Mouse (Mus musculus) small intestine, adult 2 months (tissue): ENCODE results near the gene Olfr885. TPM values are rescaled to one million over a fixed set of nuclear protein-coding genes. Genes with fewer than 3 reads are reported as not detected.

Source experiments
- H3K27ac ChIP-seq: fragments of 200-500 bp; 2 replicates; pipeline ENCODE4 v1.5.1; 2012; ENCODE audit warnings: low read depth, low read length, control low read depth, inconsistent platforms; ENCODE audit not compliant: insufficient read depth
- H3K27me3 ChIP-seq: fragments of 200-500 bp; 2 replicates; pipeline ENCODE4 v1.6.1; 2012; ENCODE audit warnings: mild to moderate bottlenecking, moderate library complexity, low read length, inconsistent platforms; ENCODE audit not compliant: control insufficient read depth, insufficient read depth
- H3K36me3 ChIP-seq: fragments of 200-500 bp; 2 replicates; pipeline ENCODE4 v1.6.1; 2012; ENCODE audit warnings: mild to moderate bottlenecking, low read length, control low read depth, inconsistent platforms; ENCODE audit not compliant: control insufficient read depth, insufficient read depth
- H3K4me1 ChIP-seq: fragments of 200-500 bp; 2 replicates; pipeline ENCODE4 v1.6.1; 2012; ENCODE audit warnings: low read length, inconsistent platforms, mixed read lengths; ENCODE audit not compliant: control insufficient read depth, insufficient read depth, insufficient read length
- H3K4me3 ChIP-seq: fragments of 200-500 bp; 2 replicates; pipeline ENCODE4 v1.5.1; 2012; ENCODE audit warnings: low read depth, mild to moderate bottlenecking, control low read depth, inconsistent platforms, low read length, moderate library complexity
- CTCF ChIP-seq: fragments of 200-500 bp; IDR thresholded peaks from 2 replicates; pipeline ENCODE4 v1.5.1; 2012; ENCODE audit warnings: low read depth, mild to moderate bottlenecking, control low read depth, inconsistent platforms, low read length, moderate library complexity, mixed read lengths; ENCODE audit not compliant: insufficient replicate concordance, insufficient read length; ENCODE audit errors: extremely low read depth
- POLR2A ChIP-seq: fragments of 200-500 bp; IDR thresholded peaks from 2 replicates; pipeline ENCODE4 v1.6.1; 2012; ENCODE audit warnings: low read depth, mild to moderate bottlenecking, control low read depth, inconsistent platforms, low read length, moderate library complexity
- WGBS: fragments of 180-500 bp; shearing (Covaris S2); methylation state at CpG from one replicate; pipeline ENCODE4 v1.1.7; 2018; 5-methylcytosine and 5-hydroxymethylcytosine counted together
- polyA plus RNA-seq: library from polyadenylated mRNA; depleted of rRNA; stranded (reverse); fragments of >200 nt; gene quantifications from 2 replicates; pipeline ENCODE4 v1.2.3, GENCODE M21; 2012; rRNA removed

The Olfr885 gene
- not detected in 2 replicates for polyA plus RNA-seq

GRCm38 (mm10) chr9:38061022-38061421, at the start of gene Olfr885:
Olfr885 (plus strand) TSS chr9:38061322.
- no peaks in the 10 kb centered on the region for H3K36me3 ChIP-seq
- no peaks in the 10 kb centered on the region for H3K4me1 ChIP-seq
- no peaks in the 10 kb centered on the region for H3K27me3 ChIP-seq
- 81% methylated on average over 3 of the region's 3 CpGs for WGBS
- H3K4me3 ChIP-seq: no peak within 1 kb of the TSS
- no peak for TF ChIP-seq CTCF
- TF ChIP-seq POLR2A: no peak
- no peak within 1 kb of the TSS for H3K27ac ChIP-seq

GRCm38 (mm10) chr9:38025508-38025907, 35.6 kb upstream of the Olfr885 start, which contains the start of gene Olfr883:
Olfr883 (plus strand) TSS chr9:38025808.
- Histone ChIP-seq H3K27me3 (no peaks in the 10 kb centered on the region), H3K4me3 (no peak within 1 kb of the TSS), H3K36me3 (no peaks in the 10 kb centered on the region), H3K27ac (no peak within 1 kb of the TSS), H3K4me1 (no peaks in the 10 kb centered on the region)
- 80% methylated on average over 1 of the region's 1 CpGs for WGBS
- no peak for TF ChIP-seq CTCF
- no peak for TF ChIP-seq POLR2A

- Histone ChIP-seq H3K27me3 (no peaks in the 10 kb centered on the region), H3K4me1 (no peaks in the 10 kb centered on the region), H3K27ac (no peak within 1 kb of the TSS), H3K36me3 (no peaks in the 10 kb centered on the region), H3K4me3 (no peak within 1 kb of the TSS)
- WGBS: 46% methylated on average over 1 of the region's 1 CpGs
- no peak for TF ChIP-seq CTCF
- TF ChIP-seq POLR2A: no peak
These were observed 14.9 kb upstream of the Olfr885 start, which contains the start of gene Olfr884 for GRCm38 (mm10) chr9:38046255-38046654. Olfr884 (plus strand) TSS chr9:38046555.

- H3K27me3 ChIP-seq: no peaks in the 10 kb centered on the region
- no peaks in the 10 kb centered on the region for H3K36me3 ChIP-seq
- no peak within 1 kb of the TSS for H3K27ac ChIP-seq
- WGBS: 62% methylated on average over 1 of the region's 1 CpGs
- H3K4me3 ChIP-seq: no peak within 1 kb of the TSS
- TF ChIP-seq POLR2A (no peak), CTCF (no peak)
- H3K4me1 ChIP-seq: no peaks in the 10 kb centered on the region
These were observed 22.6 kb downstream of the Olfr885 start, which contains the start of gene Olfr887 for GRCm38 (mm10) chr9:38083772-38084171. Olfr887 (plus strand) TSS chr9:38084072.

- no peak within 1 kb of the TSS for H3K4me3 ChIP-seq
- H3K4me1 ChIP-seq: no peaks in the 10 kb centered on the region
- TF ChIP-seq CTCF (no peak), POLR2A (no peak)
- no peaks in the 10 kb centered on the region for H3K36me3 ChIP-seq
- WGBS: 87% methylated on average over 1 of the region's 1 CpGs
- no peaks in the 10 kb centered on the region for H3K27me3 ChIP-seq
- H3K27ac ChIP-seq: no peak within 1 kb of the TSS
These were observed 46.7 kb downstream of the Olfr885 start, which contains the start of gene Olfr888 for GRCm38 (mm10) chr9:38107828-38108227. Olfr888 (plus strand) TSS chr9:38108128.

Other genes with a start within 250 kb of the Olfr885 start
- gene Olfr877, start 207.1 kb upstream of the Olfr885 start, polyA plus RNA-seq: 0.18 TPM in 1 of 2 replicates, not detected in the other
- not detected in 2 replicates for gene Olfr145, start 164.6 kb upstream of the Olfr885 start, polyA plus RNA-seq
- gene Olfr878, start 143.5 kb upstream of the Olfr885 start, polyA plus RNA-seq: not detected in 2 replicates
- not detected in 2 replicates for gene Olfr881, start 69.5 kb upstream of the Olfr885 start, polyA plus RNA-seq
- gene Olfr883, start 35.5 kb upstream of the Olfr885 start, polyA plus RNA-seq: not detected in 2 replicates
- gene Olfr884, start 14.8 kb upstream of the Olfr885 start, polyA plus RNA-seq: not detected in 2 replicates
- not detected in 2 replicates for gene Olfr887, start 22.8 kb downstream of the Olfr885 start, polyA plus RNA-seq
- not detected in 2 replicates for gene Olfr888, start 46.8 kb downstream of the Olfr885 start, polyA plus RNA-seq
- not detected in 2 replicates for gene Olfr889, start 53.9 kb downstream of the Olfr885 start, polyA plus RNA-seq
- gene Olfr890, start 81.2 kb downstream of the Olfr885 start, polyA plus RNA-seq: not detected in 2 replicates
- gene Olfr891, start 119.5 kb downstream of the Olfr885 start, polyA plus RNA-seq: not detected in 2 replicates
- gene Olfr893, start 147.0 kb downstream of the Olfr885 start, polyA plus RNA-seq: not detected in 2 replicates
- not detected in 2 replicates for gene Olfr894, start 156.7 kb downstream of the Olfr885 start, polyA plus RNA-seq
- gene Olfr143, start 191.5 kb downstream of the Olfr885 start, polyA plus RNA-seq: not detected in 2 replicates
- gene Olfr895, start 206.5 kb downstream of the Olfr885 start, polyA plus RNA-seq: not detected in 2 replicates
- gene Olfr896-ps1, start 229.8 kb downstream of the Olfr885 start, polyA plus RNA-seq: not detected in 2 replicates